Mouse (Mus musculus) spleen, postnatal 36 days (tissue): ENCODE measurements at regions not wholly inside any gene's neighbourhood (a gene's known extent, or its start where the extent isn't known, plus 50 kb on each side); places are given as distances from the start of the nearest gene placed in this dataset.

Experiments used
- DNase-seq, 2 experiments: peaks; one replicate each; pipeline ENCODE4 v3.0.0; 2022; ENCODE audit warnings: low spot score in 2 of 2, mixed read lengths in 1 of 2

DNA sequence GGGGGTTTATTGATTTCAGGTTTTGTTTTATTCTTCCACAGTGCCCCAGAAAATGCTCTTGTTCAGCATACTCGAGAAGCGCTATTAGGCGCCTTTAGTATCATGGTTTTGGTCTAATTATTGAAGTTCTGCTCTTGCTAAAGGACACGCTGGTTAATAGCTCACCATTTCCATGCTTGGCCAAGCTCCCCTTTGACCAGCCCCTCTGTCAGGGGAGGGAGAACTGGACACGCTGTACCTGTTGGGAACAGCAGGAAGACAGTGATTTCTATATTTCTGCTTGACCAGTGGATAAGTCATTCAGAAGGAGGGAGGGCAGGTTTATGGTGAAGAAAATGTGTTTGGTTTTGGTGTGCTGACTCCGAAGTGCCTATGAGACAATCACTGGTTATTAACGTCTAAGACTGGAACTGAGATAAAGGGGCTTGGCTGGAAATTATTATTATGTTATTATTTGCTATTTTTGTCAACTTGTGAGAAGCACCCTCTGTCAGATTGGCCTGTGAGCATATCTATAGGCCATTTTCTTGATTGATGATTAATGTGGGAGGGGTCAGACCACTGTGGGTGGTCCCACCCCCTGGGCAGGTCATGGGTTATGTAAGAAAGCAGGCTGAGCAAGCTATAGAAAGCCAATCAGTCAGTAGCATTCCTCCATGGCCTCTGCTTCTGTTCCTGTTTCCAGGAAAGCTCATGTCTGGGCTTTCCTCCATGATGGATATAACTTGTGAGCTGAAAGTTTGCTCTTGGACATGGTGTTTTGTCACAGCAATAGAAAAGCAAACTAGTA lies 51.2 kb upstream of the Tanc2 start:
- no peak for DNase-seq

DNA sequence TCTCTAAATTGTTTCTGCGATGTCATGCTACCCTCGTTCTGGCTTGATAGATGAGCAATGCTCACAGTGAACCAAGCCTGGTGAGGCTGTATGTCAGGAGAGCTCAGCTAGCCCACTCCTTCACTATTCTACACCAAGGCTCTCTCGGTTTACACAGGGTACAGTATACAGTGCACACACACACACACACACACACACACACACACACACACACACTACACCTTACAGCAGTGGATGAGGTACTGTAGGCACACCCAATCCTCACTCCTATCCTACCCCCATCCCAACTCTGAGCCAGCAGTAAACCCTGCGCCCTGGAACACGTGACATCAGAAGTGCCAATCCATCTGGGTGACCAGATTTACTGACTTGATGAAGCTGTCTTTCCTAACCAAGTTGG lies 57.2 kb upstream of the Tanc2 start:
- DNase-seq = no peak

- no peak for DNase-seq
Observed at GRCm38 (mm10) chr11:105530711-105531157, 59.1 kb upstream of the Tanc2 start.

GRCm38 (mm10) chr11:105526066-105526465 lies 63.7 kb upstream of the Tanc2 start:
- no peak for DNase-seq

DNA sequence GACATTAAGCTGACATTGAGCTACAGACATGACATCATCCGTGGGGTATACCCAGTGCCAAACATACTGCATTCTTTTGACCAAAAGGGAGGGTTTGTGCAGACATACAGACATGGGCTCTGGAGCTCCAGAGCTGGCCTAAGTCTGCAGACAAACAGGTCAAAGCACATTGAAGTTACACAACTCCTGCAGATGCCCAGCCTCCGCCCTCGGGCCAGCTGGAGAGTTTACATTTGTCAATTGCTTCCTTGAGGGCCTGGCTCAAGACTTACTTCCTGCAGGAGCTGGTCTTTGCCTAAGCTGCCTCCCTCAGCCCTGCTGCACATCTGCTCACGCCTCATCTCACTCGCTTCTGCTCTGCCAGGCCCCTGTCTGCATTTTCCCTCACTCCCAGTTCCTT lies 64.2 kb upstream of the Tanc2 start:
- peak; percentile 4 to 8 for DNase-seq

GRCm38 (mm10) chr11:105524400-105524799 lies 65.4 kb upstream of the Tanc2 start:
- DNase-seq = no peak

DNA sequence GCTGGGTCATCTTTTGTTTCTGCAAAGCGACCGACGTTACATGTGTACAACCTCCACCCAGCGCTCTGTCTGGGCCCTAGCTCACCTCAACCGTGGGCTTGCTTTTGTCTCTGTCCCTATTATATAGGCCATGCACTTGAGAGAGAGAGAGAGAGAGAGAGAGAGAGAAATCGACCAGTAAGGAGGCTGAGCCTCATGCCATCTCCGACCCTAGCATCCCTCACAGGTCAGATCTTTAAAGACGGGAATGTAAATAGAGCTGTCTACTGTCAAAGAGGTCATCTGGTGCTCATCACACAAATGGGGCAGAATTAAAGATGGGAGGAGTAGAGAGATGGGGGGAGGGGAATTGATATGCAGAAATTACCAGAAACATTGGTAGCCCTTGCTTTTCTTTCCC lies 66.0 kb upstream of the Tanc2 start:
- no peak for DNase-seq

- DNase-seq = no peak
Observed at GRCm38 (mm10) chr11:105520398-105520797, 63.9 kb upstream of the March10 start.

DNA sequence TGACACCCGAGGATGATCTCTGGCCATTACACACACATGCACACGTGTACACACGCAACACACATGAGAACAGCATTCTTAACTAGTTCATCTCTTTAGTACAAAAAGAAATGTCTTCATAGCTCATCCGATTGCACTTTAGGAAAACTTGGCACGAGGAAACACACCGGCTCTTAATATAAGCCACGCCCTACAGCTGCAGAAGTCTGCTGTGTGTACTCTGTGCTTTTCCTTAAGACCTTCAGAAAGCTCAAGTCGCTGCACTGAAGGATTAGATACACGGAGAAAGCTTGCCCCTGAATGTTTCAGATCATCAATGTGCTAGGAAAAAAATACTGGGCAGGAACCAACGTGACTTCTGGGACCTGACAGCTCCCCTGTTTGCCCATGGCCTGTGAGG lies 56.7 kb upstream of the March10 start:
- no peak for DNase-seq

DNA sequence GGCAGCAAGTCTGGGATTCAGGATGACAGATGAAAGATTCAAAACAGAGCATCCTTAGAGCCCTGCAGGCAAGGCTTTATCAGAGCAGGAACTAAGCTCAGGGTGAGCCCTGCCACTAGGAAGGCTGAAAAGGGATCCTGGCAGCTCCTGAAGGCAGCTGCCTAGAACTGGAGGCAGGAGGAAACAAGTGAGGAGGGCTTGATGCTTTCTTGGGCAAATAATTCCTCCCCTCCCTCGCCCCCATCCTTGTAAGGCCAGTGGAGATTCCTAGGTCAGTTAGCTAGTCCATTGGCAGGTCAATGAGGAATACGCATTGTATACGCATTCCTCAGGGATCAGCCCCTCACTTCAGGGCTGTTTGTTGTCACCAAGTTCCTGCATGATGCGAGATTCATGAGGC lies 54.1 kb upstream of the March10 start:
- DNase-seq = no peak

- DNase-seq = no peak
Observed at GRCm38 (mm10) chr11:105510056-105510455, 53.5 kb upstream of the March10 start.

DNA sequence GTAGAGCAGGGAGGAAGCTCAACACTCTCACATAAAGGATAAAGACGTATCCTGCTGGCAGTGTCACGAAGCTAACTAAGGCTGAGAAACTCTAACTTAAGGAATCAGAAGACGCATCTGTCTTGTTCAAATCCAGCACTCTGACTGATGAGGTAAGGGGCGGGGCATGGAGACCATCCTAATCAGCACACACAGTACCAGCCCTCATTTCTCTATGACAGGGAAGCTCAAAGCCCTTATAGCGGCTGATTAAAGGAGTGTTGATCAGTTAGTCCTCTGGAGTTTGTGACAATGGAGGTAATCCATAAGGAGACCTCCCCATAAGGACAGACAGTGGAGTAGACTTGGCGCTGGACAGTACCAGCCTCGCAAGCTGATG lies 52.1 kb upstream of the March10 start:
- DNase-seq = no peak

- DNase-seq = no peak
Observed at GRCm38 (mm10) chr11:105507972-105508659, 51.6 kb upstream of the March10 start.

GRCm38 (mm10) chr11:105507332-105507971 lies 50.9 kb upstream of the March10 start:
- DNase-seq = no peak
